Mouse (Mus musculus): ENCODE measurements around the gene Kif2a. TPM values are rescaled to one million over a fixed set of nuclear protein-coding genes. Genes with fewer than 3 reads are reported as not detected.

Gene Kif2a
- total RNA-seq (2012; rRNA removed): 19.1 and 21.9 TPM in 2 replicates

DNA sequence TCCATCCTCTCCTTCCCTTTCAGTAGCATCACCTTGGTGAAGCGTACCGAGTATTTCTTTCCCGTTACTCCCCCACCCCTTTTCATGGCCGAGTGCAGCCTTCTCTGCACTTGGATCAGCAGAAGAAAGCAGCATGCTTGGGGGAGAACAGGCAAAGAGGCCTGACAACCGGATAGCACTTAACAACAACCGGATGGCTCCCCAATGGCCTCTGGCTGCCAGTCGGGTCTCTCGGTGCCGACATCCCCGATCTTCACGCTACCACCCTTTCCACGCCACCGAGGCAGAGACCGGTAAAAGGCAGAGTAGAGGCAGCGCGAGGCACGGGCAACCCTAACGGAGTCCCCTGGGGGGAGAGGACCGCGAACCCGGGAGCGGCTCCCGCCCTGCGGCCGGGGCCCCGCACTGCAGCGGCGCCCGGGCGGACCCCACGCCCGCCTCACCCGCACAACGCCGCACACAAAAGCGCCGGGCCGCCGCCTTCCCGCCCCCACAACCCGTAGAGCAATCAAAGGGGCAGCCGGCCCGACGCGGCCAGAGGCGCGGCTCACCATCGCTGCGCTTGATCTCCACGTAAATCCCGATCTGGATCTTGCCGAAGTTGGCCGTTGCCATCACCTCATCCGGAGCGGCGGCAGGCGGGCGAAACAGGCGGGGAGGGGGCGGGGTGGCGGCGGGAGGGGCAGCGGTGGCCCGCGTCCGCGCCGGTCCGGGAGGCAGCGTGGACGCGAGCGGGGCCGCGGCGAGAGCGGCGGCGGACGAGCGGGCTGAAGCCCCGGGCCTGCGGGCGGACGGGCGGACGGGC is at the start of gene Kif2a:
TSS of gene Kif2a (minus strand) at position 666 of the 805 bp plus-strand sequence.
- Histone ChIP-seq H3K9ac (ENCODE audit: insufficient read depth, low read depth, low read length, poor library complexity, severe bottlenecking) (peak within 1 kb of the TSS; percentile 97), H3K36me3 (ENCODE audit: control insufficient read depth, insufficient read depth, low read length, poor library complexity, severe bottlenecking) (0 out of 2 replicates have a peak, but pooled peaks cover 2% of the 10 kb centered on the region), H3K4me3 (ENCODE audit: insufficient read depth in 1 of 2, low read depth in 1 of 2, low read length in 2 of 2, poor library complexity in 1 of 2, severe bottlenecking in 1 of 2) (peak within 1 kb of the TSS; percentile 84 to 98), H3K27ac (ENCODE audit: insufficient read depth, low read depth, low read length, poor library complexity, severe bottlenecking) (peak within 1 kb of the TSS; percentile 63), H3K4me1 (ENCODE audit: control insufficient read depth in 2 of 2, insufficient read depth in 2 of 2, low read length in 2 of 2, poor library complexity in 1 of 2) (peaks cover 0 to 6% of the 10 kb centered on the region in 2 experiments; a peak in 1 of 4 replicates), H3K9me3 (ENCODE audit: control insufficient read depth, insufficient read depth, low read depth, low read length) (no peaks in the 10 kb centered on the region)
- TF ChIP-seq HCFC1 (IDR thresholded peaks at IDR 0.05; ENCODE audit: borderline replicate concordance, insufficient read depth, low read length) (no peak), ZNF384 (IDR thresholded peaks at IDR 0.05; ENCODE audit: low read depth, low read length) (no peak), MAFK (IDR thresholded peaks at IDR 0.05; ENCODE audit: insufficient read depth, low read depth, low read length) (no peak), ZC3H11A (IDR thresholded peaks at IDR 0.05; ENCODE audit: borderline replicate concordance, low read depth, low read length) (no peak), CHD2 (IDR thresholded peaks at IDR 0.05; ENCODE audit: low read depth, low read length) (no peak)
- in situ Hi-C loops (cut with MboI; ENCODE audit: low sequenced_read_pairs in 2 of 2, unreplicated experiment in 2 of 2): no loop called here
- peak; percentile 21 for DNase-seq (ENCODE audit: low read depth, low spot score)

DNA sequence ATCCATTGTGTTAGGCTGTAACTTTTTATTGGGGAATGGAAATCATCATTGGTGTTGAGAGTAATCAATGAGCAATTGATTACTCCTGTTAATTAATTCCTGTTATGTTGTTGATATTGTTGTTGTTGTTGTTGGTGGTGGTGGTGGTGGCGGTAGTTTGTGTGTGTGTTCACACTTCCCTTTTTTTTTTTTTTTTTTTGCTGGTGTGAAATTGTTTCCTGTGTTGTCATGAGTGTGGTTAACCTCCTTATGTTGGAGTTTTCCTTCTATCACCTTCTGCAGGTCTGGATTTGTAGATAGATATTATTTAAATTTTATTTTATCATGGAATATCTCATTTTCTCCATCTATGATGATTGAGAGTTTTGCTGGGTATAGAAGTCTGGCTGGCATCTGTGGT is 47.1 kb upstream of the Kif2a start:
- no peak for DNase-seq (ENCODE audit: low read depth, low spot score)
- no peak overlapping the region for H3K27ac ChIP-seq (ENCODE audit: insufficient read depth, low read depth, low read length, poor library complexity, severe bottlenecking)
- no peak overlapping the region for H3K9ac ChIP-seq (ENCODE audit: insufficient read depth, low read depth, low read length, poor library complexity, severe bottlenecking)
- no peaks in the 10 kb centered on the region for H3K9me3 ChIP-seq (ENCODE audit: control insufficient read depth, insufficient read depth, low read depth, low read length)
- H3K4me1 ChIP-seq (ENCODE audit: control insufficient read depth in 2 of 2, insufficient read depth in 2 of 2, low read length in 2 of 2, poor library complexity in 1 of 2): peaks cover 0 to 2% of the 10 kb centered on the region in 2 experiments; a peak in 1 of 4 replicates
- in situ Hi-C loops (cut with MboI; ENCODE audit: low sequenced_read_pairs in 2 of 2, unreplicated experiment in 2 of 2): no loop called here
- H3K4me3 ChIP-seq (ENCODE audit: insufficient read depth in 1 of 2, low read depth in 1 of 2, low read length in 2 of 2, poor library complexity in 1 of 2, severe bottlenecking in 1 of 2): no peak overlapping the region
- TF ChIP-seq CHD2 (IDR thresholded peaks at IDR 0.05; ENCODE audit: low read depth, low read length) (no peak), ZC3H11A (IDR thresholded peaks at IDR 0.05; ENCODE audit: borderline replicate concordance, low read depth, low read length) (no peak), ZNF384 (IDR thresholded peaks at IDR 0.05; ENCODE audit: low read depth, low read length) (no peak), MAFK (IDR thresholded peaks at IDR 0.05; ENCODE audit: insufficient read depth, low read depth, low read length) (no peak), HCFC1 (IDR thresholded peaks at IDR 0.05; ENCODE audit: borderline replicate concordance, insufficient read depth, low read length) (no peak)
- H3K36me3 ChIP-seq (ENCODE audit: control insufficient read depth, insufficient read depth, low read length, poor library complexity, severe bottlenecking): no peaks in the 10 kb centered on the region

DNA sequence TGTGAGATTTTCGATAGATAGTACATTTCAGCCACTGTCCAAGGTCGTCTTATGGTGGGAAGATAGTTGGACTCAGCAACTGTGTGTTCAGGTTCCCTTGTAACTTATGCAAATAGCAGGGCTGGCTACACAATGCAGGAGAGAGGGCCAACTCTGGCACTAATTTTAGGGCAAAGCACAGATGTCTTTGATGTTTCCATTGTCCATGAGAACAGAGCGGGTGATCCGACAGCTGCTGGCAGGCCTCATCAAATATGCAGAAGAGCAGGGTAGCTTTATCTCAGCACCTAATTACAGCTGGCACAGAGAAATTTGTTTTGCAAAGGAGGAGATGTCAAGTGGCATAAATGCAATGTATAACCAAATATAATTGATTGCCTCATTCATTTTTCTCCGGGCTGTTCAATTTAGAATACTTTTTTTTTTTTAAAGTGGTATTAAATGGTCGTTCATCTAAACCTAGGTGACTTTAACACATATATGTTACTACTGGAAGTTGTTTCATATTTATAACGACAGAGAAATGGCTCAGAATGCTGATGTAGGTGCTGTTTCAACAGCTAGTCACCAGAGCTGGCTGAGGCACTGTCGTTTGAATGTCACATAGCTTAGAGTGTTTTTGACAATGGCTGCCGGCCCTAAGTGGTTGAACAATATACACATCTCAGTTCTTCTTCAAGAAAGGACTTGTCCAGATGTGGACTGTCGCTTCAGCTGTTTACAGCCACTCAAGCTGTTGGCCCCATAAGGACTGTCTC is 43.4 kb upstream of the Kif2a start:
- Histone ChIP-seq H3K9ac (ENCODE audit: insufficient read depth, low read depth, low read length, poor library complexity, severe bottlenecking) (no peak overlapping the region), H3K9me3 (ENCODE audit: control insufficient read depth, insufficient read depth, low read depth, low read length) (no peaks in the 10 kb centered on the region), H3K36me3 (ENCODE audit: control insufficient read depth, insufficient read depth, low read length, poor library complexity, severe bottlenecking) (no peaks in the 10 kb centered on the region), H3K27ac (ENCODE audit: insufficient read depth, low read depth, low read length, poor library complexity, severe bottlenecking) (no peak overlapping the region), H3K4me1 (ENCODE audit: control insufficient read depth in 2 of 2, insufficient read depth in 2 of 2, low read length in 2 of 2, poor library complexity in 1 of 2) (no peaks in the 10 kb centered on the region), H3K4me3 (ENCODE audit: insufficient read depth in 1 of 2, low read depth in 1 of 2, low read length in 2 of 2, poor library complexity in 1 of 2, severe bottlenecking in 1 of 2) (no peak overlapping the region)
- no peak for TF ChIP-seq ZC3H11A (IDR thresholded peaks at IDR 0.05; ENCODE audit: borderline replicate concordance, low read depth, low read length)
- no peak for DNase-seq (ENCODE audit: low read depth, low spot score)
- in situ Hi-C loops (cut with MboI; ENCODE audit: low sequenced_read_pairs in 2 of 2, unreplicated experiment in 2 of 2): no loop called here

DNA sequence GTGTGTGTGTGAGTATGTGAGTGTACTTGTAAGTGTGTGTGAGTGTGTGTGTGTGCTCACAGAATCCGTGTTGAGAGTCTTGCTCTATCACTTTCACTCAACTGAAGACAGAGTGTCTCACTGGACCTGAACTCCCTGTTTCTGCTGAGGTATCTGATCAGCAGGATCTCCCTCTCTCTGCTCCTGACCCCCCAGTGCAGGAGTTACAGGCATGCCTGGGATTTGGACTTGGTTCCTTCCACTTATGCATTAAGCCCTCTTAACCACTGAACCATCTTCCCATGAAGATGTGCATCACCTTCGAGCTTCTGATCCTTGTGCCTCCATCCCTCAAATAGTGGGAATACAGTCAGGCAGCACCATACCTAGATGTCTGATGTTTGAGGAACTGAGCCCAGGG is 42.3 kb upstream of the Kif2a start:
- no peaks in the 10 kb centered on the region for H3K4me1 ChIP-seq (ENCODE audit: control insufficient read depth in 2 of 2, insufficient read depth in 2 of 2, low read length in 2 of 2, poor library complexity in 1 of 2)
- H3K4me3 ChIP-seq (ENCODE audit: insufficient read depth in 1 of 2, low read depth in 1 of 2, low read length in 2 of 2, poor library complexity in 1 of 2, severe bottlenecking in 1 of 2): no peak overlapping the region
- no peak for TF ChIP-seq CHD2 (IDR thresholded peaks at IDR 0.05; ENCODE audit: low read depth, low read length)
- TF ChIP-seq HCFC1 (IDR thresholded peaks at IDR 0.05; ENCODE audit: borderline replicate concordance, insufficient read depth, low read length): no peak
- no peak for TF ChIP-seq ZNF384 (IDR thresholded peaks at IDR 0.05; ENCODE audit: low read depth, low read length)
- TF ChIP-seq ZC3H11A (IDR thresholded peaks at IDR 0.05; ENCODE audit: borderline replicate concordance, low read depth, low read length): no peak
- no peak for TF ChIP-seq MAFK (IDR thresholded peaks at IDR 0.05; ENCODE audit: insufficient read depth, low read depth, low read length)
- no peaks in the 10 kb centered on the region for H3K9me3 ChIP-seq (ENCODE audit: control insufficient read depth, insufficient read depth, low read depth, low read length)
- no peak overlapping the region for H3K27ac ChIP-seq (ENCODE audit: insufficient read depth, low read depth, low read length, poor library complexity, severe bottlenecking)
- DNase-seq (ENCODE audit: low read depth, low spot score): no peak
- in situ Hi-C loops (cut with MboI; ENCODE audit: low sequenced_read_pairs in 2 of 2, unreplicated experiment in 2 of 2): no loop called here
- H3K9ac ChIP-seq (ENCODE audit: insufficient read depth, low read depth, low read length, poor library complexity, severe bottlenecking): no peak overlapping the region
- H3K36me3 ChIP-seq (ENCODE audit: control insufficient read depth, insufficient read depth, low read length, poor library complexity, severe bottlenecking): no peaks in the 10 kb centered on the region
